Mouse (Mus musculus): ENCODE data around the gene Hmg20b. TPM values are rescaled to one million over a fixed set of nuclear protein-coding genes. Genes with fewer than 3 reads are reported as not detected.

Gene Hmg20b
- polyA plus RNA-seq, 1 experiment from 2014 or later = 101 TPM

GRCm38 (mm10) chr10:81297845-81298244 is 52.4 kb downstream of the Hmg20b start:
- DNase-seq (ENCODE audit: low spot score) = peak; percentile 82
- Histone ChIP-seq H3K4me2 (replicated peaks; ENCODE audit: low read depth, low read length) (peak overlapping the region; percentile 32), H3K9ac (replicated peaks; ENCODE audit: low read depth) (no peak overlapping the region), H3K27me3 (replicated peaks; ENCODE audit: insufficient read depth, low read length) (no peaks in the 10 kb centered on the region), H3K27ac (ENCODE audit: low read length) (peak overlapping the region; percentile 86), H3K9me3 (ENCODE audit: low read length) (no peaks in the 10 kb centered on the region), H3K36me3 (ENCODE audit: insufficient read depth, low read length) (no peaks in the 10 kb centered on the region), H3K4me3 (ENCODE audit: low read depth, low read length) (no peak overlapping the region), H3K4me1 (ENCODE audit: insufficient read depth, low read depth, low read length) (peaks cover 32% of the 10 kb centered on the region; the same call in 1 of the 2 replicates)
- TF ChIP-seq EP300 (IDR thresholded peaks at IDR 0.05) (no peak), CTCF (IDR thresholded peaks at IDR 0.05) (no peak)
- ATAC-seq = peak; percentile 69
- WGBS = 37% methylated on average over 10 of the region's 10 CpGs

GRCm38 (mm10) chr10:81297246-81297645 is 53.0 kb downstream of the Hmg20b start:
- 78% methylated on average over 6 of the region's 6 CpGs for WGBS
- Histone ChIP-seq H3K9me3 (ENCODE audit: low read length) (no peaks in the 10 kb centered on the region), H3K27me3 (replicated peaks; ENCODE audit: insufficient read depth, low read length) (no peaks in the 10 kb centered on the region), H3K4me2 (replicated peaks; ENCODE audit: low read depth, low read length) (peak overlapping the region; percentile 32; the same call in 1 of the 2 replicates), H3K27ac (ENCODE audit: low read length) (peak overlapping the region; percentile 86), H3K4me3 (ENCODE audit: low read depth, low read length) (no peak overlapping the region), H3K9ac (replicated peaks; ENCODE audit: low read depth) (no peak overlapping the region; the same call in 1 of the 2 replicates), H3K36me3 (ENCODE audit: insufficient read depth, low read length) (no peaks in the 10 kb centered on the region), H3K4me1 (ENCODE audit: insufficient read depth, low read depth, low read length) (peaks cover 28% of the 10 kb centered on the region; the same call in 1 of the 2 replicates)
- TF ChIP-seq EP300 (IDR thresholded peaks at IDR 0.05) (no peak), CTCF (IDR thresholded peaks at IDR 0.05) (no peak)
- DNase-seq (ENCODE audit: low spot score) (no peak), ATAC-seq (no peak)

Small RNAs within 50 kb of the gene (microRNA-seq; reads per million reads assigned to microRNA genes)
- gene Mir6913 = not detected

Other genes starting within 250 kb of the Hmg20b start
- 118 and 121 TPM in 2 replicates for gene Map2k2, start 244.6 kb downstream of the Hmg20b start, polyA plus RNA-seq (2015; fragmentation: Nextera tagmentation; extraction: Ambion mirVana)
- gene Zbtb7a, start 215.3 kb downstream of the Hmg20b start, polyA plus RNA-seq (2015; fragmentation: Nextera tagmentation; extraction: Ambion mirVana) = 58.2 and 62.0 TPM in 2 replicates
- gene Pias4, start 182.6 kb downstream of the Hmg20b start, polyA plus RNA-seq (2015; fragmentation: Nextera tagmentation; extraction: Ambion mirVana) = 27.9 TPM in 2 replicates
- gene Eef2, start 173.8 kb downstream of the Hmg20b start, polyA plus RNA-seq (2015; fragmentation: Nextera tagmentation; extraction: Ambion mirVana) = 509 and 537 TPM in 2 replicates
- 48.9 and 50.2 TPM in 2 replicates for gene Dapk3, start 167.5 kb downstream of the Hmg20b start, polyA plus RNA-seq (2015; fragmentation: Nextera tagmentation; extraction: Ambion mirVana)
- 0.16 and 0.25 TPM in 2 replicates for gene 4930442H23Rik, start 166.6 kb downstream of the Hmg20b start, polyA plus RNA-seq (2015; fragmentation: Nextera tagmentation; extraction: Ambion mirVana)
- 0.80 and 0.92 TPM in 2 replicates for gene Nmrk2, start 148.4 kb downstream of the Hmg20b start, polyA plus RNA-seq (2015; fragmentation: Nextera tagmentation; extraction: Ambion mirVana)
- gene Atcay, start 119.6 kb downstream of the Hmg20b start, polyA plus RNA-seq (2015; fragmentation: Nextera tagmentation; extraction: Ambion mirVana) = not detected in 2 replicates
- 2.3 and 2.4 TPM in 2 replicates for gene Zfr2, start 117.3 kb downstream of the Hmg20b start, polyA plus RNA-seq (2015; fragmentation: Nextera tagmentation; extraction: Ambion mirVana)
- 1.5 and 1.6 TPM in 2 replicates for gene Matk, start 97.5 kb downstream of the Hmg20b start, polyA plus RNA-seq (2015; fragmentation: Nextera tagmentation; extraction: Ambion mirVana)
- gene Mrpl54, start 83.5 kb downstream of the Hmg20b start, polyA plus RNA-seq (2015; fragmentation: Nextera tagmentation; extraction: Ambion mirVana) = 132 and 162 TPM in 2 replicates
- gene Apba3, start 83.5 kb downstream of the Hmg20b start, polyA plus RNA-seq (2015; fragmentation: Nextera tagmentation; extraction: Ambion mirVana) = 47.9 and 49.4 TPM in 2 replicates
- 24.1 and 30.8 TPM in 2 replicates for gene Tjp3, start 58.9 kb downstream of the Hmg20b start, polyA plus RNA-seq (2015; fragmentation: Nextera tagmentation; extraction: Ambion mirVana)
- 31.2 and 32.4 TPM in 2 replicates for gene Pip5k1c, start 57.5 kb downstream of the Hmg20b start, polyA plus RNA-seq (2015; fragmentation: Nextera tagmentation; extraction: Ambion mirVana)
- 20.3 and 23.0 TPM in 2 replicates for gene Cactin, start 29.4 kb downstream of the Hmg20b start, polyA plus RNA-seq (2015; fragmentation: Nextera tagmentation; extraction: Ambion mirVana)
- 19.6 and 28.4 TPM in 2 replicates for gene Tbxa2r, start 21.7 kb downstream of the Hmg20b start, polyA plus RNA-seq (2015; fragmentation: Nextera tagmentation; extraction: Ambion mirVana)
- 0.33 and 0.55 TPM in 2 replicates for gene Gipc3, start 7.2 kb downstream of the Hmg20b start, polyA plus RNA-seq (2015; fragmentation: Nextera tagmentation; extraction: Ambion mirVana)
- 14.0 and 16.9 TPM in 2 replicates for gene Mfsd12, start 7.0 kb upstream of the Hmg20b start, polyA plus RNA-seq (2015; fragmentation: Nextera tagmentation; extraction: Ambion mirVana)
- gene 4930404N11Rik, start 15.3 kb upstream of the Hmg20b start, polyA plus RNA-seq (2015; fragmentation: Nextera tagmentation; extraction: Ambion mirVana) = 5.4 and 6.6 TPM in 2 replicates
- 39.5 and 39.7 TPM in 2 replicates for gene Fzr1, start 28.0 kb upstream of the Hmg20b start, polyA plus RNA-seq (2015; fragmentation: Nextera tagmentation; extraction: Ambion mirVana)
- gene Dohh, start 33.9 kb upstream of the Hmg20b start, polyA plus RNA-seq (2015; fragmentation: Nextera tagmentation; extraction: Ambion mirVana) = 49.4 and 55.2 TPM in 2 replicates
- gene Gm48551, start 34.0 kb upstream of the Hmg20b start, polyA plus RNA-seq (2015; fragmentation: Nextera tagmentation; extraction: Ambion mirVana) = 2.4 and 3.0 TPM in 2 replicates
- 0.20 and 0.63 TPM in 2 replicates for gene Gm48552, start 38.5 kb upstream of the Hmg20b start, polyA plus RNA-seq (2015; fragmentation: Nextera tagmentation; extraction: Ambion mirVana)
- gene Smim24, start 42.6 kb upstream of the Hmg20b start, polyA plus RNA-seq (2015; fragmentation: Nextera tagmentation; extraction: Ambion mirVana) = 3.1 and 3.6 TPM in 2 replicates
- gene Nfic, start 105.2 kb upstream of the Hmg20b start, polyA plus RNA-seq (2015; fragmentation: Nextera tagmentation; extraction: Ambion mirVana) = 73.6 and 83.9 TPM in 2 replicates
- 0.08 and 0.11 TPM in 2 replicates for gene Celf5, start 132.2 kb upstream of the Hmg20b start, polyA plus RNA-seq (2015; fragmentation: Nextera tagmentation; extraction: Ambion mirVana)
- gene Ncln, start 145.9 kb upstream of the Hmg20b start, polyA plus RNA-seq (2015; fragmentation: Nextera tagmentation; extraction: Ambion mirVana) = 40.7 and 46.7 TPM in 2 replicates
- gene S1pr4, start 149.7 kb upstream of the Hmg20b start, polyA plus RNA-seq (2015; fragmentation: Nextera tagmentation; extraction: Ambion mirVana) = 19.0 and 19.3 TPM in 2 replicates
- 4.2 and 4.6 TPM in 2 replicates for gene Gna15, start 173.7 kb upstream of the Hmg20b start, polyA plus RNA-seq (2015; fragmentation: Nextera tagmentation; extraction: Ambion mirVana)
- 62.5 and 63.2 TPM in 2 replicates for gene Gna11, start 194.7 kb upstream of the Hmg20b start, polyA plus RNA-seq (2015; fragmentation: Nextera tagmentation; extraction: Ambion mirVana)
- 467 and 473 TPM in 2 replicates for gene Aes, start 209.0 kb upstream of the Hmg20b start, polyA plus RNA-seq (2015; fragmentation: Nextera tagmentation; extraction: Ambion mirVana)
- gene Tle2, start 224.1 kb upstream of the Hmg20b start, polyA plus RNA-seq (2015; fragmentation: Nextera tagmentation; extraction: Ambion mirVana) = 29.9 and 37.0 TPM in 2 replicates

Measured in lung, postnatal 0 days (tissue).